Mouse (Mus musculus) B cell, adult 2 months (primary cell): ENCODE measurements around the gene Wnk1.

ENCODE experiments used
- DNase-seq, 2 experiments: peaks; one replicate each; pipeline ENCODE4 v3.0.0; 2022

Wnk1 gene

DNA sequence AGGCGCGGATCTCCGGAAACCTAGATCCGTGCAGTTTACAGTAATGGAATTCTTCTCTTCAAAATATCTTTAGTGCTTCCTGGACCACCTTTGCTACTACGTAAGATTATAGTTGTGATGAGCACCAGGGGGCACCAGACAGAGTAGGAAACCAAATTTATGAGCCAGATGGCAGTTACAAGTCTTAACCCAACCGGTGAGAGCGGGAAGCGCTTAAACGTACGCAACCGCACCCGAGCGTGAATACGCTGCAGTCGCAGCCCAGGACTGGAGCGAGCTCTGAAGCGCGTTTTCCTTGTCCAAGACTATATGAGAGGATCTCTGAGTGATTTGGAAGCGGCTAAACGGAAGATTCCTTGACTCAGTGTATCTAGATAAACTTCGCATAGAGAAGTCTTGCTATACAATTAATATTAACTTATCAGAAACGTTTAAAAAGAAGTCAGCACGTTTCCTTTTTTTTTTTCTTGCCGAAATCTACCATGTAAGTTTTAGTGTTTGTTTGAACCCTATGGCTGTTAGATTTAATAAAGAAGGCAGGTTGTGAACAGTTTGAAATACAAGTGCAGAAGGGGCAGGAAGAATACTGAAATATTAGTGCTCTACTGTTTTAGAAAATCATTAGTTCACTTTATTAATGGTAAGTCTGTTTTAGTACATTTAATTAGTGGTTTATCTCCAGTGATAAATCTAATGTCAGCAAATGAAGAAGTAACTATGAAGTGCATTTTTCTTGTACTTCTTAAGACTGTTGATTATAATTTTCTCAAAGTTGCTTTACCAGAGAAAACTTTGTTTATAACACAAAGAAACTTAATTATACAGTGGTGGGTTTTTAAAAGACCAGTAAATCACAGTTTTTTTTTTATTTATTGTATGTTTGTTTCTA, 1.4 kb upstream of the Wnk1 start:
- peak; percentile 87 to 92 for DNase-seq

DNA sequence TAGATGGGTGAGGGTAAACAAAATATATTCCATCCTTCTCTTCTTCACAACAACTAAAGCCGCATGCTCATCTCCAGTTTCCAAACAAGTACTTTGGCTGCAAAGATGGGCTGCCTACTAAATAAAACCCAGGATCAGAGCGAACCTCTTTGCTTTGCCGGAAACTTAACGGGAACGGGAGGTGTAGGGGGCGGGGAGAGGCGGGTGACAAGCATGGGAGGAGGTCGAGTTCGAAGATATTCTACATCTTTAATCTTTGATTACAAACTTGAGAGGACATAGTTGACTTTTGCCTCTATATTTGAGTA, 738 bp upstream of the Wnk1 start:
- DNase-seq: peak in 1 of 2 experiments; percentile 49

DNA sequence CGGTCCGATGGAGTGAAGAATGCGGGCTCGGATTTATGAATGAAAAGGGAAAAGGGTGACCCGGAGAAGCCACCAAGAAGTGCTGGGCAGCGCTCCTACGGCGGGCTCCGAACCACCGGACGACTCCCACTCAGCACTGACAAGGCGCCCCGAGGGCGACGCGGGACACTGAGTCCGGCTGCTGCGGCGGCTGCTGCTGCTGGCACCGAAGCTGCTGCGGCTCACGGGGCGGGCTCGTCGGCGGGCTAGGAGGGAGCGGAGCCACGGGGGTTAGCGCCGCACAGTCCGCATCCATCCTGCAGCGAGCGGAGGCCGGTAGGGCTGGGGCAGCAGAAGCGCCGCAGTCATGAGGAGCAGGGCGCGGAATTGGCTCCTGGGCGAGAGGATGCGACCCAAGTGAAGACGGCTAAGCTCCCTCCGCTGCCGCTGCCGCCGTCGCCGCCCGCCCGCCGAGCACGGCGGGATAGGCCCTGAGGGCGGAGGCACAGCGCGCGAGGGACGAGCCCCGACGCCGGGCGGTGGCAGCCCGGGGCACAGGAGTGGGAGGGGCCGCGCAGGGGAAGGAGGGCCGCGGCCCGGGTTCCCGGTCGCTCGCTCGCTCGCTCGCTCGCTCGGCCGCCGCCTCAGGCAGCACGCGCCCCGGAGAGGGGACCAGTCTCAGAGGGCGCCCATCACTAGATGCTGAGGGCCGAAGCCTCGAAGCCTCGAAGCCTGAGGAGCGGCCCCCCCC, 671 bp downstream of the Wnk1 start:
- peak; percentile 46 to 74 for DNase-seq

DNA sequence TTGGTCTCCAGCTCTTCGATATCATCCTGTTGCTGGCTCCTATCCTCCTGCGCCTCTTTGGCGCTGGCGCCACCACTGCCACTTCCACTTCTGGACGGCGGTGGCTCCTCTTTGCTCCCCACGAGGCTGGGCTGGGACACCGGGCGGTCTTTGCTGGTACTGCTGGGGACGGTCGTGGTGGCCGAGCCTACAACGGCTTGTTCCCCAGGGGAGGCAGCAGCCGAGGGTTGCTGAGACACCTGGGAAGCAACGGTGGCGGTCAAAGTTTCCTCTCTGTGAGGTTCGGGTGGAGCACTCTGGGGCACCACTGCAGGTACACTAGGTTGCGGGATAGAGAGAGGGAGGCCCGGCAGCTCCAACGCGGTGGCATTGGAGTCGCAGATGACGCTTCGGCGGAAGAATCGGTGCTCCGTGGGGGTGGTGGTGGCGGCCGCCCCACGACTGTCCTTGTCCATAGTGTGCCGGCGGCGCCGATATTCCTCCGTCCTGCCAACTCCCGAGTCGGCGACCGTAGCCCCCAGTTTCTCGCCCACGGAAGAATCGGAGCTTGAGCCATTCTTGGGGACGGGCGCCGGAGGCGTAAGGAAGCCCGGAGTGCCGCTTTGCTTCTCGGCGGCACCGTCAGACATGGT, 1.4 kb downstream of the Wnk1 start:
- peak; percentile 88 to 90 for DNase-seq

DNA sequence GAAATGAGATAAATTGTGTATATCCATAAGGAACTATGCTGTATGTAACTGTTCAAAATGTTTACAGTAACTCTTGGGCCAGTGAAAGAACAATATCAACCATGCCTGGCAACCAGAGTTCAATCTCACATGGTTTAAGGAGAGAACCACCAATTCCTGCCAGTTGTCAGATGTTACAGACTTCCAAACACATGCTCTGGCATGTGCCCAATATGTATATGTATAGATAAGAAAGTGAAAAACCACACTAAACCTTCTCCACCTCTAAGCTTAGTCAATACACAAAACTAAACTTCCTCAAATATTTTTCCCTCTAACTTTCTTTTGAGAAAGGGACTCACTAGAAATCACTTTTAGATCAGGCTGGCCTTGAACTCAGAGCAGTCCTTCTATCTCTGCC, 13.9 kb downstream of the Wnk1 start:
- DNase-seq: no peak

DNA sequence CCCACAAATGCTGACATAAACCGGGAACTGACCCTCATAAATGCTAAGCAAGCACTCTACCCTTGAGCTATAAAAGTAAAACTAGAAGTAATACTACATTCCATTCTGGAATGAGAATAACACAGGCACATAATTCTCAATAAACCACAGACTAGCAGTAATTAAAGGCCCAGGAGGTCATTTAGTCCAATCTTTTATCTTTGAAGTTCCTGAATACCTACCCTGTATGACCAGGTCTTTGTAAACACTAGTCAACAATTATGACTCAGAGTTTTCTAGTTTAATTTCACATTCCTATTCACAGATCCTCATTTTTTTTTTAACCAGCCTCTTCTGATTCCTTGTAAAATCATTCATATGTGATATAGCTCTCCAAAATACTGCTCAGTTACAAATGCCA, 14.7 kb downstream of the Wnk1 start:
- DNase-seq: no peak

DNA sequence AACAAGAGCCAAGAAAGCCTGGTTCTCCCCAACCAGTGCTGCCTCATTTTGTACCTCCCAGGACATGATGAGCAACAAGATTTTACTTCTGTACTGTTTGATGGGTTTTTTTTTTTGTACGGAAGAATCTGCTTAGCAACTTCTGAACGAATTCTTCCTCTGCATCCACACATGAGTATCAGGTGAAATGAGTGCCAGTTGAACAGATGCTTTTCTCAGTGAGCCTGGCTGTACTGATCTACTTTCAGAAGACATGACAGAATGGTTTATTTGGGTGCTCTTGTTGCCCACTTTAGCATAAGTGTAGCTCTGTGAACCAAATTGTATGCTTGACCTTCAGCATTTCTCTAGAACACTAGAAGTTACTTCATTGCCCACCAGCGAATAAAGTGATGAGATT, 16.4 kb downstream of the Wnk1 start:
- no peak for DNase-seq

DNA sequence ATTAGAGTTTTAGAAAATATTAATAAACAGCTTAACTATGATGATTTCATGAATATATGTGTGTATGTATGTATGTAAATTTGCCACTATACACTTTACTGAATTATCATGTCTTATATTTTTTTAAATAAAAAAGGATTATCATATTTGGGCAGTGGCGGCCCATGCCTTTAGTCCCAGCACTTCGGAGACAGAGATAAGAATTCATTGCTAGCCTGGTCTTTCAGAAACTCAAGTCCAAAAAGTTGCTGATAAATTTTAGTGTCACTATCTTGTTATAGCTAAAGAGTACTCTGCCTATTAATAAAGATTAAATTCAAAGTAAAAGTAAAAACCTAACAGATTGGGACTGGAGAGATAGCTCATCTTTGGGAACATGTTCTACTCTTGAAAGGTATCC, 18.8 kb downstream of the Wnk1 start:
- no peak for DNase-seq

DNA sequence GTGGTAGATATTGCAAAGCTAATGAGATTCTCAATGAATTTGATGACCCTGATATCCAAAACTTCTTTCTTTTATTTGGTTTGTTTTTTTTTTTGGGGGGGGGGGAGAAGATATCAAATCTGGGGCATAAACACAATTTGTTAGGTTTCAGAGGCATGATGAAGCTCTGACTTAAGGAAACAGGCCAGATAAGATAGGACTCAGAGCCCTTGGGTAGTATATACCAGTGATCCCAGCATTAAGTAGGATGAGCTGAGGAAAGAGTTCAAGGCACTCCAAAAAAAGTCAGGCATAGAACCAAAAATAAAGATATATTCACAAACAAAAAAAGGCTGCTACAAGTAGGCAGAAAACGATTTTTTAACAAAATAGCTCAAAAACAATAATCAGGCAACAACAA, 25.3 kb downstream of the Wnk1 start:
- no peak for DNase-seq

DNA sequence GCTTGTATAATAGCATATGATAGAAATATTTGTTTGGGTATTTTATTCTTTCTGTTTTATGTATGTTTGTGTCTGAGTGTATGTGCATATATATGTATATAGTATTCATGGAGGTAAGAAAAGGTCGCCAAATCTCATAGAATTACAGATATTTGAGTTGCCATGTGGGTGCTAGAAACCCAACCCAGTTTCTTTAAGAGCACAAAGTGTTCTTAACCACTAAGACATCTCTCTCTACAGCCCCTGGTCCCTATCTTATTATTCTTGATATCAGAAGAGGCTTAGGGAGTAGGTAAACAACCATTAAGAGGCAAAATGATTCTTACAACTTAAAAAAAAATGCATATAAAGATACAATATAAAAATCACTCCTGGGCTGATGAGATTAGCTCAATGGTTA, 27.0 kb downstream of the Wnk1 start:
- DNase-seq: no peak

DNA sequence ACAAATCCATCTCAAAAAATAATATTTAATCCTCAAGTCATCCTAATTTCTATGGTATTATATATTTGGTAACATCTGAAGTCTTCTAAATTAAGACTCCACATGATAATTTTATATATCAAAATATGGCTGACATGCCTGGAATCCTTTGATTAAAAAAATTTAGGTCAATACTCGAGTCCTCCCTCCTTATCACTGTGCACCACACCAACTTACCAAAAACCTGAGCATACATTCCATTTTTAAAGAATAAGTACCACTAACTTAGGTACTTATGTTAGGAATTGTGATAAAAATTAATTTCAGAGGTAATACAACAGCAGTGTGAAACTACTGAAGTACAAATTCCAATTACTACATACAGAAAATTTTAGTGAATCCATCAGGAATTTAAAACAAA, 27.5 kb downstream of the Wnk1 start:
- no peak for DNase-seq

DNA sequence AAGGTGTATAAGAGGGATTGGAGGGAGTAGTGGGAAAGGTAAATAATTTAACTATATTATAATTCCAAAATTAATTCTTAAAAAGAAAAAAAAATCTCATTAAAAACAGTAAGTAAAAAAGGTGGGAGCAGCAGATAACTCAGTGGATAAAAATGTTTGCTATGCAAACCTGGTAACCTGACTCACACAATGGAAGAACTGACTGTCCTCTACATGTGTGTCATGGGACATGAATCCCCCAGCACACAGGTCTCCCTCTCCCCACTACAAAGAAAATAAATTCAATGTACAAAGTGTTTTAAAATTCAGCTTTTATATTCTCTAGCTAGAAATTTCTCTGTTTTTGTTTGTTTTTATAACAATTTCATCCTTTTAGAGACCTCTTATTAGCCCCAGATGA, 27.9 kb downstream of the Wnk1 start:
- DNase-seq: no peak

DNA sequence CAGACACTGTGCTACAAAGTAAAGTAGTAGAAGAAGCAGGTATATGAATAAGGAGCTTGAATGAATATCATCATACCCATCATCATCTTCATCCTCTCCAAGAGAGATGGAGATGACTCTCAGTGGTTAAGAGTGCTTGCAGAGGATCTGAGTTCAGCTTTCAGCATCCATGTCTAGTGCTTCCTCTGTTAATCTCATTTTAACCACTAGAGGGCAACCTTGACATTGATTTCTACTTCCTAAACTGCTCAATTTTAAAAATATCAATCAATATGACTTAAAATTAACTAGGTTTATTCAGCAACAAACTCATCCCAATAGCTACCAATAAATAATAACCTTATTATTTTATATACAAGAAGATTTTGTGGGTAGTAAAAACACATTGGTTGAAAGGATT, 36.8 kb downstream of the Wnk1 start:
- DNase-seq: peak; percentile 13 to 21

DNA sequence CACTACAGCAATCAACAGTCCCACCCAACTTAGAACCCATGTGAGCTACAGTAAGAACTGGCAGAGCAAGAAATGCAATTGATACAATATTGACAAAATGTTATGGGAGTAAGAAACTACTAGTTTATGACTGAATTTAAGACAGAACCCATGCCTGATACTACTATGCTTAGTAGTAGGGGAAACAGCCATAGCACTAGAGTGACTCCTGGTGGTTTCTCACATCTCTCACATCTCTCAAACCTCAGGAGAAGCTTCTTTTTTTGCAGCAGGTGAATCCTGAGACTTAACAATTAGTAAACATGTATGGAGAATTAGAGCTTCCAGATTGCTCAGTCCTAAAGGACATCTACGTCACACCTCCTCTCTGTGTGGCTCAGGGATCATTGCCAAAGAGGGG, 42.0 kb downstream of the Wnk1 start:
- DNase-seq: no peak

DNA sequence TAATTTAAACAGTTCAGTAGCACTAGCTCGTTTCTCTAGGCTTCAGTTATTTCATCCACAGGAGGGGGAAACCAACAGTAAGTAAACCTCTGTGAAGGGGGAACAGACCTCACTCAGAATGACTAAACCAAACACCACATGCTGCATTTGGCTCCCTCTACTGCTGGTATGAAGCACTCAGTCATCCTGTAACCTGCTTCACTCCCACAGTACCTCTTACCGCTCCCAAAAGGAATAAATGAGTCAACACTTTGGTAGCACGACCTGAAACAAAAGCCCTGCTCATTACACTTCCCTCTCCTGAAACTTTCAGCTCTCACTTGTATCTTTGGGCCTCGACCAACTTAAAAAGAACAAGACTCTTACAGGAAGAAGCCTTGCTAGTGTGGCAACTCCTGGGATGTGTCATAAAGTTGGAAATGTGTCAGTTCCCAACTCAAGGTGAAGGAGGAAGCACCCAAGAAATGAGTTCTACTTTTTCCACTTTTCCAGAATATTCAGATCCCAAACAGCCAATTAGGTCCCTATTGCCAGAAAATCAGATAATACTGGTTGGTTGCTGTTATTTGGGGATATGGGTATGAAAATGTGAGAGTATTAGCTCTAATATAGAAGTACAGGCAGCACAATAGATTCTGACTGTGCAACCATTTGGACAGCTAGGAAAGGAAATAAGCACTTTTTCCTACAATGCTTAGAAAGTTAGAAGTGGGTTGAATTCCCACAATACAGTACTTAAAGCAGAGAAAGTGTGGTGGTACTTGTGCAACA, 114.1 kb downstream of the Wnk1 start:
- no peak for DNase-seq

DNA sequence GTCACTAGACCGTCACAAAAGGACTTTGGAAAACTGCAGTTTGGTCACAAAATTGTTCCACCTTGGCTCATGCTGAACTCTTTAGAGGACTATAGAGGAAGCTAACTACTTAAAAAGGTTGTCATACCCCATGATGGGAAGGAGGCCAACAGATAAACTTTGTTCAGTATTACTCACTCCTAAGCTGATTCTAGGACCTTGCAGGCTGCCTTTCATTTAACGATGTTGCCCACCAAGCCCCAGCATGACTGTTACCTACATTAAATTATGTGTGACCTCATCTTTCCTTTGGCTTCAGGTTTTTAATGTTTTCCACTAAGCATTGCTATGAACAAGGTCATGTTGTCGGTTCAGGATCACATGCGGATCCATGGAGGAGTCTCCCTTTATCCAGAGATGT, 115.9 kb downstream of the Wnk1 start:
- no peak for DNase-seq

DNA sequence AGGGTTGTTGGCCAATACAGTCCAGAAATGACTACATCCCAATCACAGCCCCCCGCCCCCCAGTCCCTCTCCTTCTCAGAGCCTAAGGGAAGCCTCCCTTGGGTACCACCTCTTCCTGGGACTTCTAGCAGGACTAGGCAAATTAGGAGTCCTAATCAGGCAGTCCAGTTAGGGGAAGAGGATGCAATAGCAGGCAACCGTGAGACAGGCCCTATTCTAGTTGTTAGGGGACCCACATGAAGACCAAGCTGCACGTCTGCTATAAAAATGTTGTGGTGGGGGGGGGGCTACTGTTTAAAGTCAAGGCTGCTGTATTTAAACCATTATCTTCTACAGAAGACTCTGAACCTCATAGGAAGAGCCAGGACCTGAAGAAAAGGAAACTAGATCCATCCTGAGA, 116.3 kb downstream of the Wnk1 start:
- no peak for DNase-seq

DNA sequence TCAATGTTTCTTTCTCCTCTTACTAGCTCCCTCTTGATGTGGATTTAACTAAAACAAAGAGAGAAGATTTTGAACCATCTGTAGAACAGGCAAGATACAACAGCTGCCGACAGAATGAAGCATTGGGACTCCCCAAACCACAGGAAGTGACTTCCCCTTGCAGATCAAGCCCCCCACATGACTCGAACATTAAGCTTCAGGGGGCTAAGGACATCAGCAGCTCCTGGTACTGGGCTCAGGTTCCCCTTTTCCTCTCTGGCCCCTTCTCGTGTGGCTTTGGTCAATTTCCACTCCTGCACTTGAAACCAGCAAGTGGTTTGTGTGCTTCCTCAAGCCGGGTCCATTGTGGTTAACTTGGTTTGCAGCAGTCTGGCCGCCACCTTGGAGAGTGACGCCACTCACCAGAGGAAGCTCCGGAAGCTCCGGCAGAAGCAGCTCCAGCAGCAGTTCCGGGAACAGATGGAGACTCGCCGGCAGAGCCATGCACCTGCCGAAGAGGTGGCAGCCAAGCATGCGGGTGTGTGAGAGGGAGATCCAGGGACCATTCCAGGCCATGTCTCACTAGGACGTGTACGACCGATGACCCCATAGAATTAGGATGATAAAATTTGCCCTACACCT, 119.8 kb downstream of the Wnk1 start:
- DNase-seq: peak; percentile 18 to 34

DNA sequence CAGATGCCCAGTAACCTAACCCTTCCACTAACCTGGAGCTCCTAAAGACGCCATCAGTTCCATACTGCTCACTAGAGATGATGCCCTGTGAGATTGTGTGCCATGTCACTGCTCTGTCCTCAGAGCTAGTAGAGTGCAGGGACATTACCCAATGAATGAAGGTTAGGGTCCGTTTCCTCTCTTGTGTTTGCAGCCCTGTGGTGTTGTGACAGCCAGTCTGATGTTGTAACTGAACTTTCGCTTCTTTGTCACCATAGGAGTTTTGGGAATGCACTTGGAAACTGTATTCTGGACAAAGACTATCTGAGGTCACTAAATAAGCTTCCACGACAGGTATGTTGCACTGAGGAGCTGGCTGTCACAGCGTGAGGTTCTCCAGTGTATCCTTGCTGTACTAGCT, 122.8 kb downstream of the Wnk1 start:
- DNase-seq: no peak

DNA sequence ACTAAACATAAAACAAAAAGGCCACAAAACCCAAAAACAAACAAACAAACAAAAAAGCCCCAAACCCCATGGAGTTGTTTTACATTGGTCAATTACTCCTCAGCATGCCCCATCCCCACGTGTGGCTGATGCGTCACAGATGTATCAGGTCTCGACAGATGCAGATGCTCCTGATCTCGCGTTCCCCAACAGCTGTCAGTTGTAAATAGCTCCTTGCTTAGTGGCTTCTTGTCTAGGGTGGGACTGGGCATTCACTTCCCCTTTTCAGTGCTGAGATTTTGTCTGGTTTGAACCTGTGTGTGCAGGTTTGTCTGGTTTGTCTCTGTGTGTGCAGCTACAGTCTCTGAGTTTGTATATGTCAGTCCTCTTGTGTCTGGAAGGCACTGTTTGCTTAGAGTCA, 126.4 kb downstream of the Wnk1 start:
- DNase-seq: peak; percentile 45 to 60

DNA sequence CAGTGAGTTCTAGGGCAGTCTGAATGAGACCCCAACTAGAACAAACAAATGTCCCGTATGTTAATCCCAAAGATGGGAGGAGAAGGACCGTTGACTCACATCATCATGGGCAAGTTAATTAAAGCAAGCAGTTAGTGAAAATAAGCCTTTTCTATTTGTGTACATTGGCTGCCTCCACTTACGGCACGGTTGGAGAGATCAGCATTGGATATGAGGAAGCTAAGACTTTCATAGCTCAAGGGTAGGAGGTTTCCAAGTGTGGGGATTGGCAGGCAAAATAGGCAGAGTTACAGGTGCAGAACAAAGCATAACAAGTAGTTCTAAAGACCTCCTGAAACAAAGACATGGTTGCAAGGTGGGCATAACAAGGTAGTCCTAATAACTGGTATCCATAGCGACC, 133.0 kb downstream of the Wnk1 start:
- DNase-seq: no peak

DNA sequence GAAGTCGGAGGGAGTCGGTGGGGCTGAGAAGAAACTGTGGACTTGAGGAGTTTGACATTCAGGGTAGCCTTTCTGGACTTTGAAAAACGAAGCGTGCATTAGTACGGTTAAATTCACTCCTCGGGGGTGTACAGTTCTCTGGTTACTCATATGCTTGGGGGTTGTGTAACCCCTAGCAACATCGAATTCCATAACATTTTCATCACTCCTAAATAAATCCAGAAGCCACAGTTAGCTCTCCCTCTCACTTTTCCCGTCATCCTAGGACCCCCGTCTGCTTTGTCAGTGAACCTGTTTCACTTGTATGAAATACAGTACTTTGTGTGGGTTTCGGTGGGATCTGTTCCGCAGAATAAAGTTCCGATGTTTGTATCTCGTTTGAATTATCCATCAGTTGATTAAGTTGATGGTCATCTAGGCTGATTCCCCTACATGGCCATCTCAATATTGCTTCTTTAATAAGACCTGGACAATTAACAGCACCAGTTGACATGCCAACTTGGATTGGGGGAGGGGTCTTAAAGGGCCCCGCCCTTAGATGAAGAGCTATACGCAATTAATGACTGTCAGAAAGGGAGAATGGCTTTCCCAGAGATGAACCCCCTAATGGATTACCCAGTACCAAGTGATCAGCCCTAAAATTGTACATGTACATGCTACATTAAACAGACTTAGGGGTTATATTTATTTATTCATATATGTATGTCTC, 135.2 kb downstream of the Wnk1 start:
- no peak for DNase-seq
